Mouse (Mus musculus): ENCODE measurements around the gene Pih1d1.
A peak's percentile ranks its signal among the peaks of the same experiment; 100 is the strongest.
"Not testable (repeated sequence)": the region's sequence is repeated elsewhere in the genome, so short reads cannot be mapped to it uniquely, and the experiment has no call there.

The Pih1d1 gene

DNA sequence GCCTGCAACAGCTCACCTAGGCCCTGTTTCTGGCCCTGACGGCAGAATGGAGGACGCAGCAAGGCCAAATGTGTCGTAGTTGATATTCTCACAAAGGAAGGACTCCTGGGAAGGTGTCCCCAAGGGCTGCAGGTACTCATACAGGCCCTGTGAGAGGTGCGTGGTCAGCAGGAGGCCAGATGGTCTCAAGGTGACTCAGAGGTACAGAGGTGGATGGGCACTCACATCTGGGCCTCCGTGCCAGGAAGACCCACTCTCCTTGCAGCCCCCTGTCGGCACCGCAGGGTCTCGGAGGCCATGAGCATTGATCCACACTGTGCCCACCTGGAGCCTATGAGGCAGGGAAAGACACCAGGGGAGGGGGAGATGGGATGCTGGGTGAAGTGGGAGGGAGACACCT lies 8.6 kb upstream of the Pih1d1 start:
- no peak for DNase-seq (ENCODE audit: extremely low read depth, insufficient read length, low spot score)

DNA sequence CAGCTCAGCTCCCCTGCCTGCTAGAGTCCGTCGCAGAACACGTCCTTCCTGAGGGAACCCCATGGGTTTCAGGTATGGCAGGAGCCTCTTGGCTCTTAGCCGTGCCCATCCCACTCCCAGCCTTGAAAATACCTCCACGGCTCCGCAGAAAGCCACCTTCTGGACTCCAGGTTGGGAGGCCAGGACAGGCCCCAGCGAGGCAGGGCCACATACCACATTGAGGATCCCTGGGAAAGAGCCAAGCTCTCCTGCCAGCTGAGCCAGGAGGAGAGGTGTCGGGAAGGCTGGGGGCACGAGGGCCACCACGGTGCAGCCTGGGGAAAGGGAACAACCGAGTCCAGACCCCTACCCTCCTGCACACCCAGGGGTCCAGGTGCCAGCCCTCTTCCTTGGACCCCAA lies 6.8 kb upstream of the Pih1d1 start:
- DNase-seq (ENCODE audit: extremely low read depth, insufficient read length, low spot score), result no peak

DNA sequence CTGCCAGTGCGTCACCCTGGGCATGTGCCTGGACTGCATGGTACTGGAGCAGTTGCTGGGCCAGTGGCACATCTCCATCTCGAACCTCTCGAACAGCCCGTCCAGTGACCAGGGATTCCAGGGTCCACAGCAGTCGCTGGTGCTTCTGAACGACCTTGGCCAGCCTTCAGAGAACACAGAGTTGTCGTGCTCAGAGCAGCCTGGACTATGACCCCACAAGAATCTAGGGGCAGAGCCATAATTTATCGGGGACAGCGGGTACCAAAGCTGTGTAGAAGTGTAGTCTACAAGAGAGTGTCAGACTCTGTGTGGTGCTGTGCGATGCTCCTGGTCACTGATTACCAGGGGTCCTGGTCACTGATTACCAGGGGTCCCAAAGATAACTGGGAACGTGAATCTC lies 6.2 kb upstream of the Pih1d1 start:
- DNase-seq (ENCODE audit: extremely low read depth, insufficient read length, low spot score), result no peak

DNA sequence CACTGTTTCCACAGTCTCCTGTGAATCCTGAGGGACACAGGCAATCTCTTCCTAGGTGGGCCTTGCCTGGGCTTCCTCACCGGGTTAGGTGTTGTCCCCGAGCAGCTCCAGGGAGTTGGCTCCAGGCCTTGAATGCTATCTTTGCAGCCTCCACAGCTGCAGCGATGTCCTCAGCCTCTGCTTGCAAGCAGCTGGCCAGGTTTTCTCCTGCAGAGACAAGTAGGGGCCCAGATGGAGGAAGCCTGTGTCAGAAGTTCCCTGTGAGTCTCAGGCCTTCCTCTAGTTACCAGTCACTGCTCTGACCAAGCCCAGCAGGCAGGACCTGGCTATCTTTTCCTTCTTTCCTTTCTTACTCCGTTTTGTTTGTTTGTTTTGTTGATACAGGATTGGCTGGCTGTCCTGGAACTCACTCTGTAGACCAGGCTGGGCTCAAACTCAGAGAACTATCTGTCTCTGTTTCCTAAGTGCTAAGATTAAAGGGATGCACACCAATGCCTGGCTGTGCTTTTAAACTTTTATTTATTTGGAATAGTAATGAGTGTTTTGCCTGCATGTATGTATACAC lies 5.5 kb upstream of the Pih1d1 start:
- no peak for DNase-seq (ENCODE audit: extremely low read depth, insufficient read length, low spot score)

DNA sequence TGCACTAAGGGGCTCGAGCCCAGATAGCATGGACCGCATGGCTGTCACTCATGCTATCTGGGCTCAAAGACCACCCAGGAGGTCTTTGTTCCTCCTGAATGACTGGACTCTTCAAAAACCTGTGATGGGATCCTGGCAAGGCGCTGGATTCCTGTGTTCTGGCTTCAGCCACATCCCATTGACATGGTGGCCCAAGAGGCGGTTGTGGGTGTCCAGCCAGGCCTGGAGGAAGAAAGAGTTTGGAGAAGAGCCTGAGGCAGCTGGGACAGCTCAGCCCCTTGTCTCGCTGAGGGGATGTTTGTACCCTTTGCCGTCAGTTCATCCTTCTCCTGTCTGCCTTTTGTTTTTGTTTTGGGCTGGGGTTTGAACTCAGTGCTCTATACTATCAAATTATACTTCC lies 4.6 kb upstream of the Pih1d1 start:
- no peak for DNase-seq (ENCODE audit: extremely low read depth, insufficient read length, low spot score)

DNA sequence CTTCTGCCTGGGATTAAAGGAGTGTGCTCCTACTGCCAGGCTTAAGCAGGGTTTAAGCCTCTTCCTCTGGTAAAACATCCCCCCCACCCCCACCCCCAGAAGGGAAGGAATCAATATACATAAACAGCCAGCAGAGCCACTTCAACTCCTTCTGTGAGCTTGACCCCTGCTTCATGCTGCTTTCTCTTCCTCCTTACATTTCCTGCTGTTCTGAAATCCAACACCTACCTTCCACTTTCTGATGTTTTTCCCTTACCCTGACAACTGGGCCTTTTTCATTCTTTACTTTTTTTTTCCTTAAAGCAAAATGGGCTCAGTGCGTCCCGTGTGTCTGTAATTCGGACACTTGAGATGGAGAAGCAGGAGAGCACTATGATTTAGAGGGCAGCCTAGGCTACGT lies 3.8 kb upstream of the Pih1d1 start:
- no peak for DNase-seq (ENCODE audit: extremely low read depth, insufficient read length, low spot score)

DNA sequence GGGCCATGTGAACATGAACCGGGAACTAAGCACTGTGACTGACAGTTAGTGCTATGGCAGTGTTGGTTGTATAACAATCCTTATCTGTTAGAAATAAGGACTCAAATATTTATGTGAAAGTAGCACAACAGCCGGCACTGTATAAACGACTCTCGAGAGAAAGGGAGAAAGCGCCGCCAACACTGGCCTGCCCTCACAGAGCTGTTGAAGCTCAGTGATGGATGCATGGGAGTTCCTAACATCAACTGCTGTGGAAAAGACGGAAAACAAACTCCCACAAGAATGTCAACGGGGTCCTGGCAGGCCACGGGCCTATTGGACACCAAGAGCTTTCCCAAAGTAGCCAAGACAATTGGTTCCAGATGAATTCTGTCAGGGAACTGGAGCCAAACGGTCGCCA lies 2.8 kb upstream of the Pih1d1 start:
- no peak for DNase-seq (ENCODE audit: extremely low read depth, insufficient read length, low spot score)

DNA sequence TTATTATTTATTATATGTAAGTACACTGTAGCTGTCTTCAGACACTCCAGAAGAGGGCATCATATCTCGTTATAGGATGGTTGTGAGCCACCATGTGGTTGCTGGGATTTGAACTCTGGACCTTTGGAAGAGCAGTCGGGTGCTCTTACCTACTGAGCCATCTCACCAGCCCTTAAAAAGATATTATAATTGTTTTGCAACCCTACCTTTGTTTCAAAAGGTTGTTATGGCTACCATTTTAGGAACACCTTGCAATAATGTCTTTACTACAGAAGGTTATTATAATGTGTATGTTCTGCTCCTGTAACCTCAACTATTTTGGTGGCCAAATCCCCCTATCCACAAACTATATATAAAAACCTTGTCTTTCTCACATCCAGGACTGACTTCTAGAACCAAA lies 1.1 kb upstream of the Pih1d1 start:
- not testable (repeated sequence) for DNase-seq (ENCODE audit: extremely low read depth, insufficient read length, low spot score)

DNA sequence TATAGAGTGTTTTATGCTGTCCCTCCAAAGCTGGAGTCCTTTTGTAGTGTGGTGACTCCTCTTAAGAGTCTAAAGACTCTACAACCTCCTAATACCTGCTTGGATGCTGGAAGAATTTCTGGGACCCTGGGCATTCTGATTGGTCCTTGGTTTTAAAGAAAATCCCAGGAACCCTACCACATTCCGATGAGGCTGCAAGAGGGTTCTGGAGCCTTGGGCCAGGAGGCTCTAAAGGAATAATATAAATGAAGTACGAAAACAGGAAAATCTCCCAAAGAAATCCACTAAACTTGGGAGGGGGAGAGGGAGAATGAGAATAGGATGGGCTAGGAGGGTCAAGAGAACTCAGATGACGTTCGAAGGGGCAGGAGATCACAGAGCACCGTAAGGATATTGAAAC lies 517 bp upstream of the Pih1d1 start:
- DNase-seq (ENCODE audit: extremely low read depth, insufficient read length, low spot score), result no peak

DNA sequence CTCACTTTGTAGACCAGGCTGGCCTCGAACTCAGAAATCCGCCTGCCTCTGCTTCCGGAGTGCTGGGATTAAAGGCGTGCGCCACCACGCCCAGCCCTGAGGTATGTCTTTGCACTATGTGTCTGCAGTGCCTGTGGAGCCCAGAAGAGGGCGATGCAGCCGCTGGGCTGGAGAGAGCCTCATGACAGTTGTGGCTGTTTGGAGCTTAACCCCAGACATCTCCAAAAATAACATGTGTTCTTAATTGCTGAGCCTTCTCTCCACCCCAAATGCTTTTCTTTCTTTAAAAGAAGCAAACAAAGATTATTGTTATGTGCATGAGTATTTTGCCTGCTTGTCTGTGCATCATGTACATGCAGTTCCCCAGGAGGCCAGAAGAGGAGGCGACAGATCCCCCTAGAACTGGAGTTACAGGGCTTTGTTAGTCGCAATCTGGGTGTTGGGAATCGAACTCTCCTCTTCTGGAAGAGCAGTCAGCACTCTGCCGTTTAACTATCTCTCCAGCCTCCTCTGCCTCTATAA lies 951 bp downstream of the Pih1d1 start:
- DNase-seq (ENCODE audit: extremely low read depth, insufficient read length, low spot score), result peak; percentile 69

DNA sequence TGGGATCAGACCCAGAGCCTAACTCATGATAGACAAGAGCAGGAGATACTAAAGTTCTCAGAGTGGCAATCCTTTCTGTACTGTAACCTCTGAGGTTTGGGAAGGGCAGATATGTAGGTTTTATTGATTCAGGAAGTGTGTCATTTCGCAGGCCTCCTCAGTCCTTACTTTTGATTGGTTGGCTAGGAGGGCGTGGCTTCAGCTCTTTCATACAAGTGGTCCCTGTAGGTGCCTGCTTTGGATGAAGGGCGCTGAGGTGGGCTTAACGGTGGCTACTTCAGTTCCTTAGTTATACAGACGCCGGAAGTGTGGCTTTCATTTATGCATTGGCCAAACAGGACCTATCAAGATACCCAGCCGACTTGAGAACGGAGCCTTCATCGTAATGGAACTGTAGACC lies 1.5 kb downstream of the Pih1d1 start:
- DNase-seq (ENCODE audit: extremely low read depth, insufficient read length, low spot score), result no peak

DNA sequence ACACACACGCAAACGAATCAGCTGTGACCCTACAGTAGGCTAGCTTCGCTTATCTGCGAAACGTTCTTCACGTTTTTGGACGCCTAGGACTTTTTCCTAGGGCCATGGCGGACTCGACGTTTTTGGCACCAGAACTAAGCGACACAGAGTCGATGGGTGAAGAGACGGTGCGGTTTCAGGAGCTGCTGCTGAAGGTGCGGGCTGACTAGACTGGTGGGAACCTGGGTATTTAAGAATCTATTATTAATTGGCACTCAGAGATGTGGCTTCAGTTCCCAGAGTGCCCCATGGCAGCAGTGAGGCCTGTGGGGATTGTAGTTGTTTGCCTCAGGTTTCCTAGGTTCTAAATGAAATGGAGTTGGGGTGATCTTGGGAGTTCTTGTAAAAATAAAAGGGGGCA lies 2.1 kb downstream of the Pih1d1 start:
- no peak for DNase-seq (ENCODE audit: extremely low read depth, insufficient read length, low spot score)

DNA sequence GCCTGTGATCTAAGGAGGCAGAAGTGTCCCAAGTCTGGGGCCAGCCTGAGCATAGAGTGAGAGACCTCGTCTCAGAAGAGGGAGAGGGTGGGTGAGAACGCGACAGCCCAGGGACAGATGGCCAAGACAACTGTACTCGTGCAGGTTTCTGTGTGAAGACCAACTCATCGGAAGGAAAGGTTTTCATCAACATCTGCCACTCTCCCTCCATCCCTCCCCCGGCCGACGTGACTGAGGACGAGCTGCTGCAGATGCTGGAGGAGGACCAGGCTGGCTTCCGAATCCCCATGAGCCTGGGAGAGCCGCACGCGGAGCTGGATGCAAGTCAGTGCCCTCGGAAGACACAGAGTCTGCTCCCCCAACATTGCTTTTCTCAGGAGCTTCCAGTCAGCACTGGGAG lies 3.4 kb downstream of the Pih1d1 start:
- no peak for DNase-seq (ENCODE audit: extremely low read depth, insufficient read length, low spot score)

DNA sequence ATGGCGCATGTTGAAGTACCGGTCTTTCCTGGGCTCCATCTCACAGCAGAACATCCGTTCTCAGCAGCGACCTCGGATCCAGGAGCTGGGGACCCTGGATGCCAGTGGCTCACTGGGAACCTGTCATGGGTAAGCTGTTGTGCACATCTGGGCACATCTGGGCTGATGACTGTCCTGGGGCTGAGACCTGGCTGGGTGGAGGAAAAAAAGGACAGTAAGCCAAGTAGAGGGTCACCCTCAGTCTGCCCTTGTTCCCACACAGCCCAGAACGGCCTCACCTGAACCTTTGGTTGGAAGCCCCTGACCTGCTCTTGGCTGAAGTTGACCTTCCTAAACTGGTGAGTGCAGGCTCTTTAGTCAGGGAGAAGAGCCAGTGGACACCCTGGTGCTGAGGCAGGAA lies 4.9 kb downstream of the Pih1d1 start:
- no peak for DNase-seq (ENCODE audit: extremely low read depth, insufficient read length, low spot score)

DNA sequence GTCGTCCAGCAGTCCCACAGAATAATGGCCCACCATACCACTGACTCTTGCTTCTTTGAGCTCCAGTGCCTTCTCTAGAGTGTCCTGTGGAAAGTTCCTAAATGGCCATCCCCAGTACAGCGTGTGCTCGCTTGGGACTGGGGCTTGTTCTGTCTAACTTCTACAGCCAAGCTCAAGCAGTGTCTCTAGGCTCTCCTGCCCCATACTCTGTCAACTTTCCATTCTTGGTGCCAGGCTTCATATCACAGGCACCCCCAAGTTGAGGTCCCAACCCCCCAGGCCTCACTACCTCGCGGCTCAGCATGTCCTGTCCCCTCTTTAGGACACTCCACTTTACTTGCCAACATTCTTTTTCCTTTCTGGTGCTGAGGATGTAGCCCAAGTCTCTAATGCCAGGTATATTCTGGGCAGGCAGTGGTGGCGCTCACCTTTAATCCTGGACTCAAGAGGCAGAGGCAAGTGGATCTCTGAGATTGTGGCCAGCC lies 6.3 kb downstream of the Pih1d1 start:
- DNase-seq (ENCODE audit: extremely low read depth, insufficient read length, low spot score), result no peak

DNA sequence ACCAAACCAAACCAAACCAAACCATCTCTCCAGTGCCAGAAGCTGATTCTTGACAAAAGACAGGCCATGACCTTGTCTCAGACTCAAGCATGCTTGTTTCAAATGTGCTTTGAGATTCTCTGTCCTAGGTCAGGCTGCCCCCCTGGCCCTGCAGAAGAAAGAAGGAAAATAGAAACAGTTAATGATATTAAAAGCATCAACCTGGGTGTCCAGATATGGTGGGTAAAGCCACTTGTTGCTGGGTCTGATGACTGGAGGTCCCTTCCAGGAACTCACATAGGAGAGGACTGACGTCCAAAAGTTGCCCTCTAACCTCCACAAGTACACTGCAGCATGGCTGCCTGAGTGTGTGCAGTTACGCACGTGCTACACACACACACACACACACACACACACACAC lies 6.8 kb downstream of the Pih1d1 start:
- no peak for DNase-seq (ENCODE audit: extremely low read depth, insufficient read length, low spot score)

DNA sequence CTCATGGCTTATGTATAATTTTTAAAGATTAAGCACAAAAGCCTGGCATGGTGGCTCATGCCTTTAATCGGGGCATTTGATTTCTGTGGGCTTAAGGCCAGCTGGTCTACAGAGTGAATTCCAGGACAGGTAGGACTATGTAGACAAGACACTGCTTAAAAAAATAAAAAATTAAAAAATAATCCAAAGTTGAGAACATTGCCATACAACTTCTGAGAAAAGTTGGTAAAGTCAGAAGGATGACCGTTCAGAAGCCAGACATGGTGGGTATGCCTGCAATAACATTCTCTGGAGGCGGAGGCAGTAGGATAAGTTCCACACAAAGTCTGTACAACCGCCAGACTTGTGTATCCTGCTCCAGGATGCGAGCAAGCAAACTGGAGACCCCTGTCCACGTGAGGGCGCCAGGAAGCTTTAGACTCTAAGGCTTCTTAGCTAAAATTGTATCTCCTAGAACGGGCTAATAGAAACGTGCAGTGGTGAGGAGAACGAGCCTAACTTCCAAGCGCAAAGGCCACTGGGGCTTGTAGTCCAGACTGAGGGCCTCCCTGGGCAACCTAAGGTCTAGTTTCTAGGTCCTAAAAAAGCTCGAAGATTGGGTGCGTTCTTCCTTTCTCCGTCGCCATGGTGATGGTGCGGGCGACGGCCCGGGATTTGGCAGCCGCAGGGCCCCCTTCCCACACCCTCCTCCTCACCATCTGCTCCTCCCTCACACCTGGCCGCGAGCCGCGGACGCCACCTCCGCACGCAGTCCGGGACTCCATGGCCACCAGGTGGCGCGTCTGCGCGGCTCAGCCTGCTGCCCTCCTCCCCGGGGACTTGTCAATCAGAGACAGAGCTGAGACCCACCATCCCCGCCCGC lies 7.7 kb downstream of the Pih1d1 start:
- peak; percentile 95 for DNase-seq (ENCODE audit: extremely low read depth, insufficient read length, low spot score)

DNA sequence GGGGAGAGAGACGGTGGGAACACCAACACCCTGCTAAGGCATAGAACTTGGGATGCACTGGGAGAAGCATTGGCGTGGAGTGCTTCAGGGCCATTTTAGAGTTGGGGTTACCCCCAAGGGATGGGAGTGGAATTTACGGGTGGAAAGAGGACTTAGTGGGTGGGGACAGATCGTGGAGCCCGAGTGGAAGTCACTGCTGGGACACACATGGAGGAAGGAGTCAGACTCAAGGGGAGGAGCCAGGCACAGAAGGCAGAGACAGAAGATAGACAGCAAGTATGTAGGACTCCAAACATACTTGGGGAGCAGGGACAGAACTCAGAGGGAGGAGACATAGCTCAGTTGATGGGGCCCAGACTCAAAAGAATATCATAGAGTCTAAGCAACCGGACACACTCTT lies 8.4 kb downstream of the Pih1d1 start:
- no peak for DNase-seq (ENCODE audit: extremely low read depth, insufficient read length, low spot score)

DNA sequence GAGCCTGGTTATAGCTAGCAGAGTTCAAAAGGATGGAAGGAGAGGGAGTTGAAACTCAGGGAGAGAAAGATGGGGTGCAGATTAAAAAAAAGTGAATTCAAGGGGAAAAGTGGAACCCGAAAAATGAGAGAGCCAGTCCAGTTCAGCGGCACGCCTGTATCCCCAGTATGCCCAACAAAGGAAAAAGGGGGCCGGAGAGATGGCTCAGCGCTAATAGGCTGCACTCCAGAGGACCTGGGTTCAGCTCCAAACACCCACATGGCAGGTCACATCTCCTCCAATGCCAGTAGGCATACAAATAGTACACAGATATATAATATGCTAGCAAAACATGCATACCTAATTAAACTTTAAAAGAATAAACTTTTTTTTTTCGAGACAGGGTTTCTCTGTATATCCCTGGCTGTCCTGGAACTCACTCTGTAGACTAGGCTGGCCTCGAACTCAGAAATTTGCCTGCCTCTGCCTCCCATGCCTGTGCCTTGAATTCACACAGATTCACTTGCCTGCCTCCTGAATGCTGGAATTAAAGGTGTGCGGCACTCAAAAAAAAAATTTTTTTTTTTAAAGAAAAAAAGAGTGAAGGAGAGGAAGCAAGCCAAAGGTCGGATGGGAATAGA lies 9.0 kb downstream of the Pih1d1 start:
- DNase-seq (ENCODE audit: extremely low read depth, insufficient read length, low spot score), result no peak

DNA sequence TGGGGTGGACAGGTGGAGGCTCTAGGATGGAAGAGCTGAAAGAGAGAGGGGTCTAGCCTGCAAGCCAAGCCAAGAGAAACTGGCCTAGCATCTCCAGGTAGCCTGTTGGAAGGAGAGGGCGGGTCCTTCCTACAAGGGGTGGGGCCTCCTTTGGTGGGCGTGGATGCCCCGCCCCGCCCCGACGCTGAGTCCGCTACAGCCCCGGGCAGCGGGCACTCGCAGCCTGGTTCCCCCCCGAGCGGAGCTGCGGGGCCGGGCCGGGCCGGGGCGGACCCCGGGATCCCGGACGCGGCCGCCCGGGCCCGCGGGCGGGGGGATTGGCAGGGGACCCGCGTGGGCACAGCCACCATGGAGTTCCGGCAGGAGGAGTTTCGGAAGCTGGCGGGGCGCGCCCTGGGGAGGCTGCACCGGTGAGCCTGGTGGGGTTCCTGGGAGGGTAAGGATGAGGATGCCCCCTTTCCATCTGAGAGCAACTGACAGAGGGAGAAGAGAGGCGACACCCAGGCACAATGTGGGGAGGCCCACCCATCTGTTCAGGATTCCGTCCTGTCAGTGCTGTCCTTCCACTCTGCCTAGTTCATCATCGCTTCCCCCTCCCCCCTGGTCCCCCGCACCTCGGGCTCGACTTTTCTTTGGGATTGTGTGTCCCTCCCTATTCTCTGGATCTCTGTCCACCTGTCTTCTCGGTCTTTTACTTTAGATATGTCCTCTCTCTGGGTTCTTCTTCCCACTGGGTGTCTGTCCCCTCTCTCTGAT lies 9.8 kb downstream of the Pih1d1 start, which contains the start of gene Slc17a7:
TSS of gene Slc17a7 (plus strand) at position 215 of the 756 bp plus-strand sequence.
- no peak for DNase-seq (ENCODE audit: extremely low read depth, insufficient read length, low spot score)

DNA sequence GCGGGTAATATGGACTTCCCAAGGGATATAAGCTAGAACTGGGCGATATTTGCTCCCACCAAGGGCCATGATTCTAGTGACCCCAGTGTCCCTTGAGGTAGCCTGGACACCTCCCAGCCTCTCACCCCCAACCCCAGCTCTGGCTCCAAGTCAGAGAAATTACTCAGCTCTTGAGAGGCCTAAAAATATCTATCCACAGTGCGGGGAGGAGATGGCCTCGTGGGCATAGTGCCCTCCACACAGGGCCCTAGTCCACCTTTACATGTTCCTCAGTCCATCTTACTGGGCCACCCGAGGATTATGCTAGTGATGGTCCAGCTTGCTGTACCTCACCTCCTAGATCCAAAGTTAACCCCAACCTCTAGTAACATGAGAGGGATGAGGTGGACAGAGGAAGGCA lies 10.7 kb downstream of the Pih1d1 start:
- DNase-seq (ENCODE audit: extremely low read depth, insufficient read length, low spot score), result no peak

All from 3134 (cell line).